Mouse (Mus musculus) regulatory T cell (primary cell): ENCODE results near the gene Tyw3.

Source experiments
- in situ Hi-C: fragments of 300-600 bp; cut with MboI, MseI; formaldehyde crosslinking; loops from one replicate; pipeline ENCODE4 v1.15.1; 2025; ENCODE audit warnings: high pct_unique_total_duplicates

Tyw3 gene

GRCm38 (mm10) chr3:154570029-154570575 lies 26.8 kb downstream of the Tyw3 start:
- in situ Hi-C loops = loop anchor here (10.0 kb wide), 1 partner anchor 605 kb away; no protein-coding TSS in a partner anchor

GRCm38 (mm10) chr3:154565437-154565836 lies 31.5 kb downstream of the Tyw3 start:
- in situ Hi-C loops = no loop called here

- in situ Hi-C loops = no loop called here
Measured at GRCm38 (mm10) chr3:154562192-154562591, 34.7 kb downstream of the Tyw3 start.

GRCm38 (mm10) chr3:154551035-154551411 lies 45.9 kb downstream of the Tyw3 start:
- in situ Hi-C loops = no loop called here

- in situ Hi-C loops = no loop called here
Measured at GRCm38 (mm10) chr3:154550326-154551034, 46.4 kb downstream of the Tyw3 start.

GRCm38 (mm10) chr3:154548868-154549301 lies 48.0 kb downstream of the Tyw3 start:
- in situ Hi-C loops = no loop called here

- in situ Hi-C loops = no loop called here
Measured at GRCm38 (mm10) chr3:154547549-154548426, 49.1 kb downstream of the Tyw3 start.

- in situ Hi-C loops = no loop called here
Measured at GRCm38 (mm10) chr3:154546234-154546633, 50.7 kb downstream of the Tyw3 start.

GRCm38 (mm10) chr3:154540086-154540911 lies 56.6 kb downstream of the Tyw3 start:
- in situ Hi-C loops = no loop called here

- in situ Hi-C loops = no loop called here
Measured at GRCm38 (mm10) chr3:154536134-154536533, 60.8 kb downstream of the Tyw3 start.

GRCm38 (mm10) chr3:154533246-154533645 lies 63.7 kb downstream of the Tyw3 start:
- in situ Hi-C loops = no loop called here

GRCm38 (mm10) chr3:154528973-154529372 lies 67.9 kb downstream of the Tyw3 start:
- in situ Hi-C loops = no loop called here

GRCm38 (mm10) chr3:154526610-154527009 lies 70.3 kb downstream of the Tyw3 start:
- in situ Hi-C loops = no loop called here
